ENCODE assay signal across 13 mouse cellular contexts in the genomic region with DNA sequence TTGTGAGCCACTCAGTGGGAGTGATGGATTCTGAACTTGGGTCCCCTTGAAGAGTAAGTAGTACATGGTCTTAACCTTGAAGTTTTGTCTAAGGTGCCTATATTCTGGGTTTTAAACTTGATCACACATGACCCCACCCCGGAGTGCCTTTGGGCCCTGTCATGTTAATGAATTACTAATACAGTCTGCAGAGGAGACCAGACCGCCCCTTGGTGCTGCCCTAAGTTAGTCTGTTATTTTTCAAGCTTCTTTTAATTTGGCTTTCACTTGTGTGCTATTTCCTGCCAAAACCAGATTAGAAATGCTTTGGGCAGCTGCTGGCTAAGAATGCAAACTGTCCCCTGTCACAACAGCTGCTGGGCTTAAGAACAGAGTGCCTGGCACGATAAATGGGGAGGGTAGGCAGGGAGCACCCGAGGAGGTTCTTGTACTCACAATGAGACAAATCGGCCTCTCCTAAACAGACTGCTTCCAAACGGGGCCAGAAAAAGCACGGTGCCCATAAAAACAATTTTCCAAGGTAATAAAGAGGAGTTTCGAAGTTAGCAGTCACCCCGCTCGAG. TPM values are rescaled to one million over a fixed set of nuclear protein-coding genes. Genes with fewer than 3 reads are reported as not detected.
A peak's percentile ranks its signal among the peaks of the same experiment; 100 is the strongest.
DNase-seq lines count a peak whose midpoint lies in the region; ATAC-seq and TF ChIP-seq lines count a peak whose summit lies in the region.
"Had no signal": no experiment of that assay in that cellular context is flagged by ENCODE, and none has a peak within 500 bp of the region (broad histone marks: within the 10 kb centered on the region; RNA-seq: fewer than 3 reads in every experiment).

No protein-coding gene starts in this region.

- H3K4me3 ChIP-seq in embryonic fibroblast, embryonic 13.5 days (ENCODE audit: insufficient read depth, low read length), result no peak overlapping the region
- H3K4me3 ChIP-seq: hindbrain, embryonic 10.5 days; liver, embryonic 13.5 days had no signal

- no peak for TF ChIP-seq CTCF in embryonic fibroblast, embryonic 13.5 days (IDR thresholded peaks at IDR 0.05; ENCODE audit: borderline replicate concordance, insufficient read depth, low read length)

- ATAC-seq in inflammation-experienced regulatory T-cells, adult 6 months, result no peak

- peaks cover 8% of the 10 kb centered on the region for H3K4me1 ChIP-seq in embryonic fibroblast, embryonic 13.5 days (ENCODE audit: control insufficient read depth, insufficient read depth, low read length)
- H3K4me1 ChIP-seq: hindbrain, embryonic 10.5 days; liver, embryonic 13.5 days had no signal

- intact Hi-C loops in gastrocnemius, postnatal 14 days (cut with DNase I; ENCODE audit: low total_unique reads), result no loop called here
- intact Hi-C loops in gastrocnemius, postnatal 36 days (cut with DNase I), result no loop called here
- intact Hi-C loops in left cerebral cortex, postnatal 4 days (cut with DNase I), result no loop called here

- peak overlapping the region; percentile 45; the same call in 1 of the 2 replicates for H3K27ac ChIP-seq in embryonic fibroblast, embryonic 13.5 days (ENCODE audit: insufficient read depth, low read length)
- H3K27ac ChIP-seq: hindbrain, embryonic 10.5 days; liver, embryonic 13.5 days had no signal

- peak; percentile 17 for DNase-seq in gastrocnemius, postnatal 14 days
- no peak for DNase-seq in gastrocnemius, postnatal 36 days
- peak; percentile 19 for DNase-seq in left cerebral cortex, postnatal 4 days
- DNase-seq in left cerebral cortex, adult 9 months (ENCODE audit: low spot score in 2 of 2), result no peak
- DNase-seq in kidney, postnatal 14 days, result peak; percentile 32
- no peak for DNase-seq in ovary, postnatal 36 days (ENCODE audit: low spot score)
- DNase-seq: adrenal gland, postnatal 36 days; B cell, adult 2 months; cerebellum, adult 9-10 months; liver, embryonic 13.5 days had no signal

- no peak for TF ChIP-seq POLR2A in embryonic fibroblast, embryonic 13.5 days (IDR thresholded peaks at IDR 0.05; ENCODE audit: low read depth, low read length)

RNA-seq across cellular contexts. Expression of gene Actn2, which starts 28.5 kb away (rescaled TPM):
- total RNA-seq in gastrocnemius, postnatal 14 days (2021), result 1,000 to 10,000 TPM; 1,554 to 1,683 TPM
- total RNA-seq in gastrocnemius, postnatal 36 days (2021), result 1,000 to 10,000 TPM; 1,044 to 1,453 TPM
- total RNA-seq in left cerebral cortex, postnatal 4 days (2021), result 10 to 100 TPM; 12.3 to 15.2 TPM
- not detected in 2 replicates for polyA plus RNA-seq in embryonic fibroblast, embryonic 13.5 days (2011; ENCODE audit: insufficient read length, low read depth, missing spikeins)
- polyA plus RNA-seq in inflammation-experienced regulatory T-cells, adult 6 months (2017; shearing (Covaris generic)), result 10 to 100 TPM in 1 of 3 experiments, 1 to 10 TPM in 2; 2.5 to 36.2 (median 6.1) TPM

RNA-seq across cellular contexts. Expression of gene Mtr, which starts 54.1 kb away (rescaled TPM):
- total RNA-seq in gastrocnemius, postnatal 14 days (2021), result 10 to 100 TPM; 18.1 TPM
- total RNA-seq in gastrocnemius, postnatal 36 days (2021), result 10 to 100 TPM; 14.0 to 14.8 TPM
- total RNA-seq in left cerebral cortex, postnatal 4 days (2021), result 10 to 100 TPM; 14.4 to 14.7 TPM
- polyA plus RNA-seq in embryonic fibroblast, embryonic 13.5 days (2011; ENCODE audit: insufficient read length, low read depth, missing spikeins), result 25.7 and 26.5 TPM in 2 replicates
- polyA plus RNA-seq in inflammation-experienced regulatory T-cells, adult 6 months (2017; shearing (Covaris generic)), result 10 to 100 TPM; 17.2 to 24.3 (median 20.9) TPM

Comparison
In these comparisons a context has a peak if more than half of its experiments do, and no peak if none do; other contexts are left out.
1. DNase-seq: peak in gastrocnemius, postnatal 14 days (single experiment), left cerebral cortex, postnatal 4 days (single experiment) and kidney, postnatal 14 days (single experiment); none in gastrocnemius, postnatal 36 days (0 of 2), left cerebral cortex, adult 9 months (0 of 2) and ovary, postnatal 36 days (single experiment).
2. RNA of gene Actn2, which starts 28.5 kb away (total RNA-seq): 1,554 to 1,683 TPM in gastrocnemius, postnatal 14 days and 1,044 to 1,453 TPM in gastrocnemius, postnatal 36 days; 12.3 to 15.2 TPM in left cerebral cortex, postnatal 4 days; every median in the first group is over 10 times any median in the second.